In genomic region chr8:110533781-110534180, GRCm38 (mm10) we compare ENCODE assay signal across 27 mouse cellular contexts.
DNase-seq lines count a peak whose midpoint lies in the region; ATAC-seq lines count a peak whose summit lies in the region.
"Had no signal": no experiment of that assay in that cellular context is flagged by ENCODE, and none has a peak within 500 bp of the region (broad histone marks: within the 10 kb centered on the region; RNA-seq: fewer than 3 reads in every experiment).

No protein-coding gene starts in this region.

- H3K9me3 ChIP-seq in midbrain, embryonic 13.5 days = no peaks in the 10 kb centered on the region
- H3K9me3 ChIP-seq: embryonic facial prominence, embryonic 12.5 days; embryonic facial prominence, embryonic 15.5 days; hindbrain, embryonic 10.5 days had no signal

- ATAC-seq in midbrain, embryonic 13.5 days = no peak
- ATAC-seq: forebrain, embryonic 14.5 days; forebrain, postnatal 0 days; hindbrain, postnatal 0 days; inflammation-experienced regulatory T-cells, adult 6 months; intestine, embryonic 16.5 days; Patski had no signal

- no peak overlapping the region for H3K4me3 ChIP-seq in midbrain, embryonic 13.5 days (replicated peaks)
- H3K4me3 ChIP-seq: embryonic facial prominence, embryonic 12.5 days; embryonic facial prominence, embryonic 15.5 days; hindbrain, embryonic 10.5 days had no signal

- no peaks in the 10 kb centered on the region for H3K27me3 ChIP-seq in midbrain, embryonic 13.5 days
- H3K27me3 ChIP-seq: CH12.LX; embryonic facial prominence, embryonic 12.5 days; embryonic facial prominence, embryonic 15.5 days had no signal

- H3K9ac ChIP-seq in midbrain, embryonic 13.5 days (replicated peaks) = no peak overlapping the region
- H3K9ac ChIP-seq: embryonic facial prominence, embryonic 12.5 days; embryonic facial prominence, embryonic 15.5 days; forebrain, postnatal 0 days; hindbrain, embryonic 14.5 days had no signal

- DNase-seq in adrenal gland, adult 2 months = peak; percentile 64
- DNase-seq in adrenal gland, postnatal 4 days (ENCODE audit: low spot score in 2 of 2) = no peak
- peak; percentile 19 for DNase-seq in adipocyte (ENCODE audit: low spot score)
- peak; percentile 47 for DNase-seq in adrenal gland, postnatal 14 days
- no peak for DNase-seq in lung, postnatal 14 days
- DNase-seq: B cell, adult 2 months; cerebellum, adult 11 months; cerebellum, adult 2 months; cerebellum, adult 9-11 months; cerebellum, postnatal 25 days; forebrain, postnatal 0 days; gastrocnemius, postnatal 36 days; kidney, adult 18-20 months; kidney, adult 9 months had no signal

- H3K36me3 ChIP-seq in midbrain, embryonic 13.5 days = no peaks in the 10 kb centered on the region
- H3K36me3 ChIP-seq: embryonic facial prominence, embryonic 12.5 days; embryonic facial prominence, embryonic 15.5 days; G1E; hindbrain, embryonic 10.5 days had no signal

- no peaks in the 10 kb centered on the region for H3K4me1 ChIP-seq in midbrain, embryonic 13.5 days (replicated peaks)
- H3K4me1 ChIP-seq: embryonic facial prominence, embryonic 12.5 days; embryonic facial prominence, embryonic 15.5 days; hindbrain, embryonic 10.5 days had no signal

- no peak overlapping the region for H3K27ac ChIP-seq in midbrain, embryonic 13.5 days
- H3K27ac ChIP-seq: embryonic facial prominence, embryonic 12.5 days; embryonic facial prominence, embryonic 15.5 days; hindbrain, embryonic 10.5 days; hindbrain, embryonic 14.5 days; hindbrain, postnatal 0 days had no signal

- H3K4me2 ChIP-seq in midbrain, embryonic 13.5 days (replicated peaks) = no peak overlapping the region
- H3K4me2 ChIP-seq: embryonic facial prominence, embryonic 12.5 days; embryonic facial prominence, embryonic 15.5 days; heart, embryonic 11.5 days; hindbrain, embryonic 14.5 days had no signal

- WGBS in midbrain, embryonic 13.5 days = 82% methylated on average over 6 of the region's 6 CpGs

Comparison
In these comparisons a context has a peak if more than half of its experiments do, and no peak if none do; other contexts are left out.
1. DNase-seq: peak in adrenal gland, adult 2 months (single experiment), adipocyte (single experiment) and adrenal gland, postnatal 14 days (single experiment); none in adrenal gland, postnatal 4 days (0 of 2) and lung, postnatal 14 days (single experiment).